Mouse (Mus musculus): ENCODE results near the gene Zswim3.
A peak's percentile ranks its signal among the peaks of the same experiment; 100 is the strongest.
"Not testable (repeated sequence)": the region's sequence is repeated elsewhere in the genome, so short reads cannot be mapped to it uniquely, and the experiment has no call there.

The Zswim3 gene

GRCm38 (mm10) chr2:164813557-164813956 is 8.7 kb downstream of the Zswim3 start:
- DNase-seq (ENCODE audit: low spot score in 2 of 2) = no peak

GRCm38 (mm10) chr2:164815348-164815747 is 10.4 kb downstream of the Zswim3 start:
- no peak for DNase-seq (ENCODE audit: low spot score in 2 of 2)

DNA sequence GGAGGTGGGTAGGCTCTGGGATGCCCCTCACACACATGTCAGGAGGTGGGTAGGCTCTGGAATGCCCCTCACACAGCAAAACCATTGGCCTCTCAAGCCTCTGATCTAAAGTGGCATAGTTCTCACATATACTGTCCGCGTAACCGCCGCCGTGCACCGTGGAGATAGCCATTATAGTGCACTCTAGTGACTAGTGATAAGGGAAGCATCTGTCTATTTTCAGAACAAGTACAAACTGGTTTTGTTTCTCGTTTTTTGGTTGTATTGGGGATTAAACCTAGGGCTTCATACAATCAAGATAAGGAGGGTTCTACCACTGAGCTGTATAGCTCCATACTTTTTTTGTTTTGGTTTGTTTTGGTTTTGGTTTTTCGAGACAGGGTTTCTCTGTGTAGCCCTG is 10.9 kb downstream of the Zswim3 start:
- no peak for DNase-seq (ENCODE audit: low spot score in 2 of 2)

- no peak for DNase-seq (ENCODE audit: low spot score in 2 of 2)
Measured at GRCm38 (mm10) chr2:164817206-164817605, 12.3 kb downstream of the Zswim3 start.

- no peak for DNase-seq (ENCODE audit: low spot score in 2 of 2)
Measured at GRCm38 (mm10) chr2:164817703-164818102, 12.8 kb downstream of the Zswim3 start.

DNA sequence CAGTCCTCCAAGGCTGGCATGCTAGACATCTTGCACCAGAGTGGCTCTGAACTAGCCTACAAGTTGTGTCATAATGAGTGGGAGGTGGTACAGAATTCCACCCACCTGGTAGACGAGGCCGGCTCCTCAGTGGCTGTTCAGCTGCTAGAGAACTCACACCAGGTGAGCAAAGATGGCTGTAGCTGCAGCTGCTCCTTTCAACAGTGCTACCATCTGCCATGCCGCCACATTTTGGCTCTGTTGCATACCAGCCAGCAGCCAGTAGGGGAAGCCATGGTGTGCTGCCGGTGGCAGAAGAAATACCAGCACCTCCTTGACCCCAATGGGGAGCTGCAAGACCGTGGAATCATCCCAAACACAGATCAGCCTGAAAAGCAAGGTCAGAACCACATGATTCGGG is 16.2 kb downstream of the Zswim3 start:
- DNase-seq (ENCODE audit: low spot score in 2 of 2) = no peak

DNA sequence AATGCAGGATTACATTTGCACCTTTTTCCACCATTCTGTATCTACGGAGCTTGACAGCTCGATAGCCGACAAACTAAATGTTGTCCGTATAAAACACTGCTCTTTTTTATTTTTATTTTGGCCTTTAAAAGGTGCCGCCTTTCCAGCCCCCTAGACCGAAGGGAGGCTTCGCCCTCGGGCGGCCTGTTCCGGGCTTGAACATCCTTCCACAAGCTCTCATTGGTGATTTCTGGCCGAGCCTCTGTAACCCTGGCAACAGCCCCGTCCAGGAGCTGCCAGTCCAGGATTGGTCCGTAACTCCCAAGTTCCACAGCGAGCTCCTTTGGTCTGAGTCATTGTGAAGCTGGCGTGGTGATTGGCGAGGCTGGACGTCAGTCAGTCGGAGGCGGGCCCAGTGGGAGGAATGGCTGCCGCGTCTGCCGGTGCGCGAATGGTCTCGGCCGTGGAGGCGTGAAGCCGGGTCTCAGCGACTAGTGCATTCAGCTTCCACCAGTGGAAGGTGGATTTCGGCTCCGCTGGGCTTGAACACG is 17.8 kb downstream of the Zswim3 start, which contains the start of gene Zswim1:
Gene Zswim1 (plus strand): TSS at position 51 of the 530 bp plus-strand sequence.
- peak; percentile 100 for DNase-seq (ENCODE audit: low spot score in 2 of 2)

GRCm38 (mm10) chr2:164823181-164823585 is 18.3 kb downstream of the Zswim3 start:
- DNase-seq (ENCODE audit: low spot score in 2 of 2) = no peak

- DNase-seq (ENCODE audit: low spot score in 2 of 2) = no peak
Measured at GRCm38 (mm10) chr2:164823969-164824368, 19.1 kb downstream of the Zswim3 start.

DNA sequence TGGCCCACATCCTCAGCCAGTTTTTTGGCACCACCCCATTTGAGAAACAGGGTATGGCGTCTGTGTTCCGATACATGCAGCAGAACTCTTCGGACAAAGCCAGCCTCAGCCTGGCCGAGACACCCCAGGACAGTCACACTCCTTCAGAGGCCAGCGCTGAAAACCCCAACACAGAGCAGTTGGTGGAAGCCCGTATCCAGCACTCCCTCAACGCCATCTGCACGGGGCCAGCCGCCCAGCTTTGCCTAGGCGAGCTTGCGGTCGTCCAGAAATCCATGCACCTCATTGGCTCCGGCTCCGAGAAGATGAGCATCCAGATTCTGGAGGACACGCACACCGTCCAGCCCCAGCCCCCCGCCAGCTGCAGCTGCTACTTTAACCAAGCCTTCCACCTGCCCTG is 20.6 kb downstream of the Zswim3 start:
- DNase-seq (ENCODE audit: low spot score in 2 of 2) = no peak

GRCm38 (mm10) chr2:164827146-164827850 is 22.4 kb downstream of the Zswim3 start:
- DNase-seq (ENCODE audit: low spot score in 2 of 2) = no peak

DNA sequence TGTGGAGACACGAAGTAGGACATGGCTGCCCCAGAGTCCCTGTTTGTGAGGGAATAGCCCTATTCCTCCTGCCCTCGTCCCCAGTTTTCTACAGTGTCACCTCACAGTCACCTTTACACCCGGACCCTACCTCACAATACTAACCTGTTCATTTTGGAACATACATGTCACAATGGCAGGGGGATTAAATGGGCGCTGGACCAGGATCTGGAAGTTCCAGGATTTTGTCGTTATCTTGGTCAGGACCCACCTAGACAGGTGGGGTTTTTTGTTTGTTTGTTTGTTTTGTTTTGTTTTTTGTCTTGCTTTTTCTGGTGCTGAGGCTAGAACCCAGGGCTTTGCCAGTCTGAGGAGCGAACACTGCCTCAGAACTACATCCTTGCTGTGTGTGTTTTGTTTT is 23.5 kb downstream of the Zswim3 start, which contains the start of gene Spata25:
Gene Spata25 (minus strand): TSS at position 101 of the 400 bp plus-strand sequence.
- DNase-seq (ENCODE audit: low spot score in 2 of 2) = no peak

GRCm38 (mm10) chr2:164829090-164829489 is 24.2 kb downstream of the Zswim3 start:
- DNase-seq (ENCODE audit: low spot score in 2 of 2) = no peak

DNA sequence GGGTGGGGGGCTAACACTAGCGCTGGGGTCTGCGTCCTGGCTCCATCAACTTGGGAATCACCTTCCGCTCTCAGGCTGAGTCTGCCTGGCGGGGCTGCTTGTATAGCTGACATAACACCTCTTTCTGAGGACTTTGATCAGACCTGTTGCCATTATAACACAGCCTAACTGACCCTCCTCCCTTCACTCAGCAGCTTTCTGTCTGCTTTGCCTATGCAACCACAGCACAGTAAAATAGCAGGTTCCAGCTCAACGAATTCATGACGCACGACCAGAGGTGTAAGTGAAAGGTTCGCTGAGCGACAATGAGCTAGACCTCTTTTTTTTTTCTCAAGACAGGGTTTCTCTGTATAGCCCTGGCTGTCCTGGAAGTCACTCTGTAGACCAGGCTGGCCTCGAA is 26.1 kb downstream of the Zswim3 start:
- no peak for DNase-seq (ENCODE audit: low spot score in 2 of 2)

DNA sequence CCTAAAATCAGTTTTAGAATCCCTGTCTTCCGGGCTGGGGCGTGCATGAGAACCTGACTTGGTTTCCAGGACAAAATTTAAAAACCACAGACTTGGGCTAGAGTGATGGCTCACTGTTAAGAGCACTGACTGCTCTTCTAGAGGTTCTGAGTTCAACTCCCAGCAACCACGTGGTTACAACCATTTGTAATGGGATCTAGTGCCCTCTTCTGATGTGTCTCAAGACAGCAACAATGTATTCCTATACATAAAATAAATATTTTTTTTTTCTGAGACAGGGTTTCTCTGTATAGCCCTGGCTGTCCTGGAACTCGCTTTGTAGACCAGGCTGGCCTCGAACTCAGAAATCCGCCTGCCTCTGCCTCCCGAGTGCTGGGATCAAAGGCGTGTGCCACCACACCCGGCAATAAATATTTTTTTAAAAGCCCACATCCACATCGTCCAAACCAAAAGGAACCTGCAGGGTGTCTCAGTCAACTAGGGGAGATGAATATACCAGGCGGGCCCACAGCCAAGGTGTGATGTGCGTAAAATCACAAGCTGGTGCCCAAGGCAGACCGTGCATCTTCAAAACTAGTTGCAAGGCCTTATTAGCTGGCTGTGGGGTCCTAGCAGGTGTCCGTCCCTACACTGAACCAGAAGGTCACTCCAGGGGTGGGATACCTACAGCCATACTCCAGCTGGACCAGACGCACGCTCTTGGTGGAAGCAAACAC is 27.3 kb downstream of the Zswim3 start:
- no peak for DNase-seq (ENCODE audit: low spot score in 2 of 2)

GRCm38 (mm10) chr2:164832748-164833301 is 27.9 kb downstream of the Zswim3 start, which contains the start of gene Ctsa:
Ctsa (plus strand) TSS chr2:164832873.
- peak; percentile 70 to 73 for DNase-seq (ENCODE audit: low spot score in 2 of 2)

DNA sequence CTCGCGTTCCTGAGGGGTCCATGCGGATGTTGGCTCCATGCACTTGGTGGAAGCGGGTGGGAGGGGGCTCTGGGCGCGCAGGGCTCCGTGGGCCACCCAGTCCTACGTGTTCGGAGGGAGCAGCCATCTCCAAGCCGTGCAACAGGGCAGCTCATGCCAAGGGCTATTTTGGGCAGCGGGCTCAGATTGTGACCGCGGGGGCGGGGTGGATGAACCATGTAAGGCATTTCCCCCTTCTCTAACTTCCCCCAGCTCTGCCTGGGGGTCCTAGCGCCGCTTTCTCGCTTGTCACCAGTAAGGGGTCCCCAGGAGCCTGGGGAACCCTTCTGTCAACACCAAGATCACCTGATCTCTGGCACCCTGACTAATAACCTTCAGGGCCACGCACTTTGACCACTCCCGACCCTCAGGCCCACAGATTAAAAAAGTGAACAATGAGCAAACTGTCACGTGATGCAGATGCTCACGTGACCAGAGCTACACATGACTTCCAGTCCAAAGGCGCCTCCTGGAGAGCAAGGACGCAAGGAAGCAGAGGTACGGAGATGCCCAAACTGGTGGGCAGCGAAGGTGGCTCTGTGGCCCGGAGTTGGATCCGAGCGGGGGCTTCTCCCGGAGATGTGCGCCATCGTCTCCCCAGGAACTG is 28.5 kb downstream of the Zswim3 start, which contains the start of gene Neurl2:
Gene Neurl2 (minus strand): TSS at position 143 of the 646 bp plus-strand sequence.
- peak; percentile 91 to 93 for DNase-seq (ENCODE audit: low spot score in 2 of 2)

- DNase-seq (ENCODE audit: low spot score in 2 of 2) = no peak
Measured at GRCm38 (mm10) chr2:164834531-164834930, 29.6 kb downstream of the Zswim3 start.

DNA sequence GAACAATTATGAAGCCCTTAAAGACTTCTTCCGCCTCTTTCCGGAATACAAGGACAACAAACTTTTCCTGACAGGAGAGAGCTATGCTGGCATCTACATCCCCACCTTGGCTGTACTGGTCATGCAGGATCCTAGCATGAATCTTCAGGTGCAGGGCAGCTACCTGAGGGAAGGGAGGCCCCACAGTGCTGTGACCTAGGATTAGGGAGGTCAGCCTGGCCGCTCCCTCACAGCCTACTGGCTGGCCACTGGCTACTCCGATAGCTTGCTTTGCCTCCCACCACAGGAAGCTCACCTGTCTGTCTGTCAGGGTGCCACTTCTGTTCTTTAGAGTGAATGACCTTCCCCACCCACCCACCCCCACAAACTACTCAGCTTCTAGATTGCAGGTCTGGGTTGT is 30.3 kb downstream of the Zswim3 start:
- no peak for DNase-seq (ENCODE audit: low spot score in 2 of 2)

- DNase-seq (ENCODE audit: low spot score in 2 of 2) = no peak
Measured at GRCm38 (mm10) chr2:164845782-164846181, 40.9 kb downstream of the Zswim3 start.

GRCm38 (mm10) chr2:164850061-164850460 is 45.2 kb downstream of the Zswim3 start:
- no peak for DNase-seq (ENCODE audit: low spot score in 2 of 2)

DNA sequence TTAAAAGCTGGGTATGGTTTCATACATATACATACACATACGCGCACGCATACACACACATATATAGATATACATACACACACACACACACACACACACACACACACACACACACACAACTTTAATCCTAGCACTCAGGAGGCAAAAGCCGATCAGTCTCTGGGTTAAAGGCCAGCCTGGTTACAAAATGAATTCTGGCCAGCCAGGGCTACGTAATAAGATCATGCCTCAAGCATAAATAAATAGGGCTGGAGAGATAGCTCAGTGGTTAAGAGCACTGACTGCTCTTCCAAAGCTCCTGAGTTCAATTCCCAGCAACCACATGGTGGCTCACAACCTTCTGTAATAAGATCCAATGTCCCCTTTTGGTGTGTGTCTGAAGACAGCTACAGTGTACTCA is 50.7 kb downstream of the Zswim3 start:
- DNase-seq (ENCODE audit: low spot score in 2 of 2) = not testable (repeated sequence)
